Mouse (Mus musculus) stomach, embryonic 16.5 days (tissue): ENCODE measurements around the gene Elf2. TPM values are rescaled to one million over a fixed set of nuclear protein-coding genes. Genes with fewer than 3 reads are reported as not detected.
"Not testable (repeated sequence)": the region's sequence is repeated elsewhere in the genome, so short reads cannot be mapped to it uniquely, and the experiment has no call there.

ENCODE experiments used
- ATAC-seq: fragments of 200-750 bp; cut with Nextera tagmentation; 2 replicates; pipeline ENCODE4 v1.8.0; 2017; ENCODE audit warnings: moderate number of reproducible peaks, moderate TSS enrichment; ENCODE audit not compliant: insufficient read depth, low FRiP score
- H3K27ac ChIP-seq: fragments of 300-500 bp; sonication (generic); 2 replicates; pipeline ENCODE4 v1.5.1; 2014; ENCODE audit warnings: low read length
- H3K27me3 ChIP-seq: fragments of 300-500 bp; sonication (generic); 2 replicates; pipeline ENCODE4 v1.6.1; 2014; ENCODE audit warnings: low read length, control low read depth, mixed read lengths; ENCODE audit not compliant: control insufficient read depth, insufficient read depth
- H3K36me3 ChIP-seq: fragments of 300-500 bp; sonication (generic); 2 replicates; pipeline ENCODE4 v1.6.1; 2014; ENCODE audit warnings: low read length; ENCODE audit not compliant: control insufficient read depth, insufficient read depth
- H3K4me1 ChIP-seq: fragments of 300-500 bp; sonication (generic); 2 replicates; pipeline ENCODE4 v1.6.1; 2014; ENCODE audit warnings: low read length, control low read depth, mixed read lengths; ENCODE audit not compliant: control insufficient read depth, insufficient read depth
- H3K4me2 ChIP-seq: fragments of 300-500 bp; sonication (generic); 2 replicates; pipeline ENCODE4 v1.6.1; 2014; ENCODE audit warnings: low read depth, low read length, mixed read lengths
- H3K4me3 ChIP-seq: fragments of 300-500 bp; sonication (generic); replicated peaks from 2 replicates; pipeline ENCODE4 v1.5.1; 2014; ENCODE audit warnings: mild to moderate bottlenecking, low read length
- H3K9ac ChIP-seq: fragments of 300-500 bp; sonication (generic); 2 replicates; pipeline ENCODE4 v1.6.1; 2014; ENCODE audit warnings: low read length
- H3K9me3 ChIP-seq: fragments of 300-500 bp; sonication (generic); replicated peaks from 2 replicates; pipeline ENCODE4 v1.6.1; 2016; ENCODE audit warnings: low read length, control low read depth; ENCODE audit not compliant: control insufficient read depth
- WGBS: fragments of 180-500 bp; shearing (Covaris S2); extraction: QIAGEN DNeasy Blood & Tissue Kit; methylation state at CpG from one replicate; pipeline ENCODE4 v1.1.7; 2014; 5-methylcytosine and 5-hydroxymethylcytosine counted together
- polyA plus RNA-seq: library from polyadenylated mRNA; unstranded; fragments of >200 nt; fragmentation: Nextera tagmentation; extraction: Ambion mirVana; gene quantifications from 2 replicates; pipeline ENCODE4 v1.2.1, GENCODE M21; 2015

Elf2 gene
- polyA plus RNA-seq, 1 experiment from 2014 or later = 58.7 TPM

DNA sequence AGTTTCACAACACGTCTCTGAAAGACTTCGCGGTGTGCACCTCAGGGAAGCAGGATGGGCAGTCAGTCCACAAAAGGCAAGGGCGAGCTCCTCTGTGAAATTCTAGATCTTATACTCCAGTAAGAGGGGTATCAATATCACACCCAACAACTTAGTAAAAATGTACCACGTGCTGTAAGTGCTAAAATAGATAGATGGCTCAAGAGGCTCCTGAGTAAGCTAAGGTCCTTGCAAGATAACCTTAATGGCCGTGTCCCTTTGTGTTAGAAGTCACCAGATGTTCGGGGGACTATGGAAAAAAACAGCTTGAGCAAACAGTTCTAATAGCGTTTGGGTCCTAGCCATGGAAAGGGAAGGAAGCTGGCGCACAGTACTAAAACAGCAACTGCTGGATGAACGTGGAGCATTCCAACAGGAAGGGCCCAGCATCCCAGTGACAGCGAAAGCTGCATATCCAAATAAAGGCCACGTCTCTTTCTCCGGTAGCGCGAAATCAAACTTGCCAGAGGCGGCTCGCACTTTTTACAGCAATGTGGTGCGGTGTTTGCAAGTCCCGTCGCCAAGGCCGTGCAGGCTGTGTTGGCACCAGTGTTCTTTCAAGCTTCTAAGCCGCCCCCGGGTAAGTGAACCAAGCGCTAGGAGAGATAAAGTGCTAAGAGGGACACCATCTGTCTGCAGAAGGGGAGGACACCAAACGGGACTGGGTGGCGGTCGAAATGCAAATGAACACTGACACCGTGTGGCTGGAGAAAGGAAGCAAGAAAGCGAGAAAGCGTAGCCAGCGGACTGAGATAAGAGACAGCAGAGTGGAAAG lies 24.4 kb upstream of the Elf2 start:
- H3K4me2 ChIP-seq = peak overlapping the region; percentile 64
- WGBS = 6% methylated on average over 31 of the region's 31 CpGs
- no peaks in the 10 kb centered on the region for H3K4me1 ChIP-seq
- no peaks in the 10 kb centered on the region for H3K27me3 ChIP-seq
- no peaks in the 10 kb centered on the region for H3K36me3 ChIP-seq
- peak; percentile 92 for ATAC-seq
- peak overlapping the region; percentile 43 for H3K9ac ChIP-seq
- peak overlapping the region; percentile 47 for H3K4me3 ChIP-seq
- H3K27ac ChIP-seq = no peak overlapping the region
- H3K9me3 ChIP-seq = no peaks in the 10 kb centered on the region

DNA sequence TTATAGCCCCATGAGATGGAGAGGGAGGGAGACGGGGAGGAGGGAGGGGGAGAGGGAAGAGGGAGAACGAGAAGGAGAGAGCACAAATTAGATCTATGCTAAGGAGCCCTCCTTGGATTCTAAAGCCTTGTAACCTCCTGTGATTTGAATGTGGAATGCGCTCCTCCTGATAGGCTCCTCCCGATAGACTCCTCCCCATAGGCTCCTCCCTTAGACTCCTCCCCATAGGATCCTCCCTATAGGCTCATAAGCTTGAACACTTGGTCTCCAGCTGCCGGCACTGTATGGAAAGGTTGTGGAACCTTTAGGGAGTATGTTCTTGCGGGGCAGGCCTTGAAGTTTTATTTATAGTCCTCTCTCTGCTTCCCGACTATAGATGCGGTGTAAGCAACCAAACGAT lies 20.6 kb upstream of the Elf2 start:
- H3K9me3 ChIP-seq = no peaks in the 10 kb centered on the region
- no peaks in the 10 kb centered on the region for H3K36me3 ChIP-seq
- ATAC-seq = no peak
- 30% methylated on average over 9 of the region's 9 CpGs for WGBS
- H3K4me2 ChIP-seq = no peak overlapping the region
- H3K27me3 ChIP-seq = no peaks in the 10 kb centered on the region
- no peak overlapping the region for H3K9ac ChIP-seq
- H3K4me3 ChIP-seq = no peak overlapping the region
- H3K27ac ChIP-seq = no peak overlapping the region
- peaks cover 9% of the 10 kb centered on the region for H3K4me1 ChIP-seq

DNA sequence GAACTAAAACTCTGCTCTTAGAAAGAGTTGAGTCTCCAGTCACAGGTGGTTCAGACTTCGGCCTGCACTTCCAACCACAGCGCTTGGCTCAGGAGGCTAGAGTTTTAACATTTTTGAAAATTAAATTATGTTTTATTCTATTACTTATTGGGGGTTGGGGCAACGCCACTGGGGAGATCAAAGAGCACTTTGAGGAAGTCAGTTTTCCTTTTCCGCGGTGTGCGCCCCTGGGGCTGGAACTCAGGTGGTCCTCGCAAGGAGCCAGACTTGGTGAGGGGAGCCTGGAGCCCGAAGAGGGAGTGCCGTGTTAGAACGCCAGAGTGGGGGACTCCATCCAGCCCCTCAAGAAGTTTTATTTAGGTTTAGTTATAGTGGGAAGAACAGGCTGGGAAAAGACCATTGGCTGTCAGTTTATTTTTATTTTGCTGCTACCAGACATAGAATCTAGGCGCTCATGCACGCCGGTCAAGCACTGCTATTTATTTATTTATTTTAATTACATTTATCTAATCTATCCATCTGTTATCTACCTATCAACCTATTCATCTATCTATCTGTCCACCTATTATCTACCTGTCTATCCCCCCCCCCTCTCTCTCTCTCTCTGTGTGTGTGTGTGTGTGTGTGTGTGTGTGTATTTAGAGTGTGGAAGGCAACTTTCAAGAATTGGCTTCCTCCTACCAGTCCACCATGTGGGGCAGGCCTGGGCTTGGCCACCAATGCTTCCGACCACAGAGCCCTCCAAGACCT lies 19.3 kb upstream of the Elf2 start:
- ATAC-seq = no peak

DNA sequence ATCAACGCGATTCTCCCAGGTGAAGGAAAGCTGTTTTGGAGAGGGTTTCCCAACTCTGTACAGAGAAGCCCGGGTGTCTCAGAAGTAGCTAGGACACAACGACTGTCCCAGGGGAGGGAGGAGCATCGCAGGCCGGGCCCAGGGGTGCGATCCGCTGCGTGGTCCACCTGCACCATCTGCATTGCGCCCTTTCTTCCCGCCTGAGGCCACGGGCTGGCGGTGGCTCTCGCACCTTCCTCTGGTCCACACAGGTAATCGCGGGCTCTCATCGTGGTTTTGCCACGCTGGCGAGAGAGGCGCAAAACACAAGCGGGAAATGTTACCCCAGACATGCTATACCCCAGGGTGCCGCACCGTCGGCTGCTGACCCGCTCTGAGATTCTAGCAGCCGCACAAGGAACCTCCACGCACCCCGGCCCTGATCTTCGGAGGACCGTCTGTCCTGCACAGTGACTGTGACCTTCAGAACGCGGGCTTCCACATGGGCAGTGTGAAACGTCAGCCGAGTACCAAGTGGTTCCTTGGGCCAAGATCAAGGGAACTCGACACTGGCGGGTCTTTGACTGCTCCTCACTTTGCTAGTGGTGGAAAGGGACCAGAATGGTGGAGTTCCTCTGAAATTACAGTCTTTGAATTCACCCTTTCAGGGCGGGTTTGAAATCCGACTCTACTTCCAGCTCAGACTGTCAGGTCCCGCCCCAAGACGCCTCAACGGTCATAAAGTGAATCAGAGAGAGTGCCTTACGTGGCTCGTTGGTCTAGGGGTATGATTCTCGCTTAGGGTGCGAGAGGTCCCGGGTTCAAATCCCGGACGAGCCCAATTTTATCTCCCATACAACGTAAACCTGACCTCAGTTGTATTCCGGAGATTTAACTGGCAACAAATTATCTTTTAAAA lies 18.4 kb upstream of the Elf2 start:
- Histone ChIP-seq H3K4me3 (peak overlapping the region; percentile 59), H3K4me1 (peaks cover 9% of the 10 kb centered on the region), H3K4me2 (peak overlapping the region; percentile 60), H3K27ac (peak overlapping the region; percentile 69), H3K9ac (peak overlapping the region; percentile 77), H3K36me3 (no peaks in the 10 kb centered on the region), H3K27me3 (no peaks in the 10 kb centered on the region), H3K9me3 (no peaks in the 10 kb centered on the region)
- 2% methylated on average over 50 of the region's 50 CpGs for WGBS
- peak; percentile 85 for ATAC-seq

More for the DNA sequence above, 19.3 kb upstream of the Elf2 start:
- WGBS = 34% methylated on average over 14 of the region's 14 CpGs
- no peak overlapping the region for H3K27ac ChIP-seq
- peak overlapping the region; percentile 59 for H3K4me3 ChIP-seq
- no peaks in the 10 kb centered on the region for H3K36me3 ChIP-seq
- H3K4me2 ChIP-seq = peak overlapping the region; percentile 60
- no peaks in the 10 kb centered on the region for H3K27me3 ChIP-seq
- H3K9ac ChIP-seq = no peak overlapping the region
- peaks cover 9% of the 10 kb centered on the region for H3K4me1 ChIP-seq
- H3K9me3 ChIP-seq = no peaks in the 10 kb centered on the region

DNA sequence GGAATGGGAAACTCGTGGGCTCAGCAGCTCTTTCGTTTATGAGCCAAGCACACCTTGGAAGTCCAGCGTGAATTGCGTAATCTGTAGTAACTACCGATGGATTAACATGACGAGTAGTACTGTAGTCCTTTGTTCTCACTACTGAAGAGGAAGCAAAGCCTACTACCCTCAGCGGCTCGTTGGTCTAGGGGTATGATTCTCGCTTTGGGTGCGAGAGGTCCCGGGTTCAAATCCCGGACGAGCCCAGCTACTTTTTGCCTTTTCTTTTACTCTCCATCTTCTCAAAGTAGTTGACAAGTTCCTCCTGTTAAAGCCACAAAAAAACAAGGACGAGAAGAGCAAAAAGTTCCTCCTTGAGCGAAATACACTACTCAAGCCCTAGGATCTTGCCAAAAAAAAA lies 17.7 kb upstream of the Elf2 start:
- H3K36me3 ChIP-seq = no peaks in the 10 kb centered on the region
- no peak overlapping the region for H3K27ac ChIP-seq
- H3K4me2 ChIP-seq = peak overlapping the region; percentile 60
- 3% methylated on average over 15 of the region's 15 CpGs for WGBS
- H3K4me1 ChIP-seq = peaks cover 9% of the 10 kb centered on the region
- peak; percentile 75; the same call in 1 of the 2 replicates for ATAC-seq
- peak overlapping the region; percentile 57 for H3K9ac ChIP-seq
- peak overlapping the region; percentile 59 for H3K4me3 ChIP-seq
- H3K9me3 ChIP-seq = no peaks in the 10 kb centered on the region
- H3K27me3 ChIP-seq = no peaks in the 10 kb centered on the region

DNA sequence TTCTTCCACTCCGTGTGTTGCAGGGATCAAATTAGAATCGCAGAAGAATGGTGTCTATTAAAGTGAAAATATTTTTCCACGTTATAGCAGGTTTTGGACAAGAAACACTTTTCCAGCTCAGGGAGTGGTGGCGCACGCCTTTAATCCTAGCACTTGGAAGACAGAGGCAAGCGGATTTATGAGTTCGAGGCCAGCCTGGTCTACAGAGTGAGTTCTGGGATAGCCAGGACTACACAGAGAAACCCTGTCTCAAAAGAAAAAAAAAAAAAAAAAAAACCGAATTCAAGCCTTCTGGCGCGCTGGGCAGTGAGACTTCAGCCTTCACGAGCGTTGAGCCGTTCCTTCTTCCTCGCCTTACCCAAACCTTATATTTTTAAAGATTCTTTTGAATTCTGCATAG lies 17.2 kb upstream of the Elf2 start:
- Histone ChIP-seq H3K9ac (peak overlapping the region; percentile 57; the same call in 1 of the 2 replicates), H3K4me2 (peak overlapping the region; percentile 60), H3K27ac (no peak overlapping the region), H3K27me3 (no peaks in the 10 kb centered on the region), H3K4me1 (peaks cover 9% of the 10 kb centered on the region), H3K9me3 (no peaks in the 10 kb centered on the region), H3K4me3 (peak overlapping the region; percentile 59), H3K36me3 (no peaks in the 10 kb centered on the region)
- ATAC-seq = no peak
- WGBS = 15% methylated on average over 14 of the region's 14 CpGs

DNA sequence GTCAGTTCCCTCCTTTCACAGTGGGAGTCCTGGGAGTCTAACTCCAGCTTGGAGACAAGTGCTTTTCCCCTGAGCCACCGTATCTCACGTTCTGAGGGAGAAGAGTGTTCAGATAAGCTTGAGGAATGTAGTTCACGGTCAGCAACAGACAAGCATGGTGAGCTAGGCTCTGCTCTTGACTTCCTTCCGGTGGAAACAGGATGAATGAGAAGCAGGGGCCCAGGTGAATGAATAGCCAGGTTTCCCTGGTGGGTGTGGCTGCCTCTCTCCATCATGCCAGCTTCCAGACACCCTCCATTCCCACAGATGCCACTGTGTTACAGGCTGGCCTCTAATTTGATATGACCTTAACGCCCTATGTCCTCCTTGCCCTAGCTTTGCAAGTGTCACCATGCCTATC lies 16.6 kb upstream of the Elf2 start:
- Histone ChIP-seq H3K27ac (no peak overlapping the region), H3K9me3 (no peaks in the 10 kb centered on the region), H3K9ac (no peak overlapping the region), H3K27me3 (no peaks in the 10 kb centered on the region), H3K4me1 (peaks cover 9% of the 10 kb centered on the region), H3K4me3 (no peak overlapping the region), H3K4me2 (no peak overlapping the region), H3K36me3 (no peaks in the 10 kb centered on the region)
- 33% methylated on average over 5 of the region's 5 CpGs for WGBS
- ATAC-seq = no peak

DNA sequence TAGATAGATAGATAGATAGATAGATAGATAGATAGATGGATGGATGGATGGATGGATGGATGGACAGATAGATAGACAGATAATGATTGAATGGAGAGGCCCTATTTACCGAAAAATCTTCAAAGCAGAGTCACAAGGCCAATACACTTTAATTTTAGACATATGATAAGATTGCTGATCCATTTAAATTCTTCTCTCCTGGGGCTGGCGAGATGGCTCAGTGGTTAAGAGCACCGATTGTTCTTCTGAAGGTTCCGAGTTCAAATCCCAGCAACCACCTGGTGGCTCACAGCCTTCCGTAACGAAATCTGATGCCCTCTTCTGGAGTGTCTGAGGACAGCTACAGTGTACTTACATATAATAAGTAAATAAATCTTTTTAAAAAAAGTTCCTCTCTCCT lies 14.5 kb upstream of the Elf2 start:
- not testable (repeated sequence) for H3K9ac ChIP-seq, H3K4me3 ChIP-seq, H3K4me1 ChIP-seq, H3K27me3 ChIP-seq, ATAC-seq, H3K36me3 ChIP-seq, H3K4me2 ChIP-seq, H3K27ac ChIP-seq, H3K9me3 ChIP-seq
- WGBS = 87% methylated on average over 6 of the region's 6 CpGs
